In the genomic region with DNA sequence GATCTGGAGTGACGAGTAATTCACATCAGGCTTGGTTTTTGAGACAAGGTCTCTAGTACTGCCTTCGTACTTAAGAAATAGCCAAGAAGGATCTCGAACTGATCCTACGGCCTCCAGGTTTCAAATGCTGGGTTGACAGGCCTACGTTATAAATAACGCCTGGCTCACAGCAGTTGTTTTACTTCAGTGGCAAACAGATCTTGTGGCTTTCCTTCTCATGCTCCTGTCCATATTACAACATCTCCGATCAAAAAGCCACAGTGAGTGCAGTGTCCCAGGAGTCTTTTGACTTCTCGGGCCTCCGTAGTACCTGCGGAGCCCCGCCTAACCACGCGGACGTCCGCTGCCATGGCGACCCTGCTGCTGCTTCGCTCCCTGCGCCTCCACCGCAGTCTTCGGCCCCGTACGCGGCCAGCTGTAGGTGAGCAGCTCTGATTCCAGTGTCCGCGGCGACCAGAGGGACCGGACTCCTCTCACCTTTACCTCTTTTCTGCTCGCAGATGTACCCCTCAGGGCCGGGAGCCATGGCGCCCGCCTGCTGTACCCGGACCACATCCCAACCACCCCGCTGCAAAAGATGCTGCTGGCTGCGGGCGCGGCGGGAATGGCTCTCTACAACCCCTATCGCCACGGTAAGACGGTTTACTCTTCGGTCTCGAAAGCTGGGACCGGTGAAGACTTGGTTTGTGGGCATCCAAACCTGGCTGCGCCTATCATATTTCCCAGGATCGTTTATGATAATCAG, we compare ENCODE assay signal across 8 mouse cellular contexts. TPM values are rescaled to one million over a fixed set of nuclear protein-coding genes. Genes with fewer than 3 reads are reported as not detected.
DNase-seq lines count a peak whose midpoint lies in the region; ATAC-seq and TF ChIP-seq lines count a peak whose summit lies in the region.

A gene (minus strand): TSS at position 566 of the 745 bp plus-strand sequence.

- no peaks in the 10 kb centered on the region for H3K27me3 ChIP-seq in intestine, postnatal 0 days (replicated peaks; ENCODE audit: control insufficient read depth, insufficient read depth, low read length)
- no peaks in the 10 kb centered on the region for H3K27me3 ChIP-seq in midbrain, embryonic 10.5 days (ENCODE audit: low read depth, poor library complexity, severe bottlenecking)

- H3K4me2 ChIP-seq in intestine, postnatal 0 days (replicated peaks; ENCODE audit: low read depth), result peak within 1 kb of the TSS; percentile 93

- peak; percentile 77 for ATAC-seq in intestine, postnatal 0 days

- H3K9me3 ChIP-seq in intestine, postnatal 0 days (ENCODE audit: control insufficient read depth), result no peaks in the 10 kb centered on the region
- H3K9me3 ChIP-seq in midbrain, embryonic 10.5 days (replicated peaks), result no peaks in the 10 kb centered on the region

- DNase-seq in adrenal gland, postnatal 10 days, result peak; percentile 92
- DNase-seq in embryo, embryonic 9.5 days (ENCODE audit: extremely low spot score), result peak; percentile 82
- peak in 1 of 2 experiments; percentile 76 for DNase-seq in gastrocnemius, postnatal 4 days (ENCODE audit: low spot score in 2 of 2)
- DNase-seq in left cerebral cortex, postnatal 36 days (ENCODE audit: low spot score in 2 of 2), result peak; percentile 89 to 92
- peak; percentile 81 for DNase-seq in midbrain, embryonic 10.5 days (ENCODE audit: low spot score)
- peak; percentile 74 for DNase-seq in right cerebral cortex, postnatal 4 days
- peak; percentile 88 for DNase-seq in yolk sac, embryonic 10.5 days (ENCODE audit: low spot score)

- H3K4me1 ChIP-seq in intestine, postnatal 0 days (replicated peaks; ENCODE audit: control insufficient read depth, insufficient read depth, low read length), result 0 out of 2 replicates have a peak, but pooled peaks cover 3% of the 10 kb centered on the region
- H3K4me1 ChIP-seq in midbrain, embryonic 10.5 days, result peaks cover 24% of the 10 kb centered on the region

- intact Hi-C loops in left cerebral cortex, postnatal 36 days (cut with DNase I), result no loop called here

- peak within 1 kb of the TSS; percentile 73 for H3K9ac ChIP-seq in intestine, postnatal 0 days (ENCODE audit: low read depth, low read length)

- WGBS in intestine, postnatal 0 days, result under 1% methylated on average over 45 of the region's 45 CpGs
- under 1% methylated on average over 45 of the region's 45 CpGs for WGBS in midbrain, embryonic 10.5 days

- peak within 1 kb of the TSS; percentile 72 for H3K4me3 ChIP-seq in intestine, postnatal 0 days (ENCODE audit: low read depth, low read length)
- H3K4me3 ChIP-seq in midbrain, embryonic 10.5 days, result peak within 1 kb of the TSS; percentile 91

- H3K36me3 ChIP-seq in intestine, postnatal 0 days (ENCODE audit: control insufficient read depth, insufficient read depth), result peaks cover 51% of the 10 kb centered on the region
- H3K36me3 ChIP-seq in midbrain, embryonic 10.5 days, result peaks cover 69% of the 10 kb centered on the region

- peak within 1 kb of the TSS; percentile 66; the same call in 1 of the 2 replicates for H3K27ac ChIP-seq in intestine, postnatal 0 days (ENCODE audit: low read depth, low read length)
- peak within 1 kb of the TSS; percentile 89 for H3K27ac ChIP-seq in midbrain, embryonic 10.5 days (replicated peaks)

- no peak for TF ChIP-seq CTCF in intestine, postnatal 0 days (IDR thresholded peaks at IDR 0.05; ENCODE audit: low read depth)

RNA-seq across cellular contexts. Expression of the gene that starts here (rescaled TPM):
- total RNA-seq in adrenal gland, postnatal 10 days (2021), result 10 to 100 TPM; 25.7 to 43.1 TPM
- total RNA-seq in gastrocnemius, postnatal 4 days (2021), result 10 to 100 TPM; 33.9 to 40.4 TPM
- 23.5 and 26.6 TPM in 2 replicates for polyA plus RNA-seq in intestine, postnatal 0 days (2015; fragmentation: Nextera tagmentation; extraction: Ambion mirVana)
- total RNA-seq in left cerebral cortex, postnatal 36 days (2021), result 10 to 100 TPM; 46.6 to 52.1 TPM
- 54.2 and 62.4 TPM in 2 replicates for polyA plus RNA-seq in midbrain, embryonic 10.5 days (2016; fragmentation: Nextera tagmentation; extraction: Ambion mirVana)
